Mouse (Mus musculus) midbrain, embryonic 16.5 days (tissue): ENCODE data around the gene Sgcg. TPM values are rescaled to one million over a fixed set of nuclear protein-coding genes. Genes with fewer than 3 reads are reported as not detected.

Experiments used
- ATAC-seq: fragments of 200-750 bp; cut with Nextera tagmentation; 2 replicates; pipeline ENCODE4 v1.8.0; 2017; ENCODE audit warnings: moderate TSS enrichment
- H3K27ac ChIP-seq: fragments of 300-500 bp; sonication (generic); 2 replicates; pipeline ENCODE4 v1.5.1; 2014; ENCODE audit warnings: mild to moderate bottlenecking, low read length, mixed read lengths
- H3K27me3 ChIP-seq: fragments of 300-500 bp; sonication (generic); 2 replicates; pipeline ENCODE4 v1.6.1; 2014; ENCODE audit warnings: low read depth, low read length, mixed read lengths; ENCODE audit not compliant: control insufficient read depth, insufficient read depth
- H3K36me3 ChIP-seq: fragments of 300-500 bp; sonication (generic); 2 replicates; pipeline ENCODE4 v1.6.1; 2014; ENCODE audit warnings: mild to moderate bottlenecking, low read length, moderate library complexity, mixed read lengths; ENCODE audit not compliant: control insufficient read depth, insufficient read depth
- H3K4me1 ChIP-seq: fragments of 300-500 bp; sonication (generic); 2 replicates; pipeline ENCODE4 v1.6.1; 2014; ENCODE audit warnings: mild to moderate bottlenecking, low read length, mixed read lengths; ENCODE audit not compliant: control insufficient read depth, insufficient read depth
- H3K4me2 ChIP-seq: fragments of 300-500 bp; sonication (generic); 2 replicates; pipeline ENCODE4 v1.6.1; 2014; ENCODE audit warnings: mild to moderate bottlenecking, low read length, mixed read lengths
- H3K4me3 ChIP-seq: fragments of 300-500 bp; sonication (generic); 2 replicates; pipeline ENCODE4 v1.5.1; 2014; ENCODE audit warnings: low read depth, mild to moderate bottlenecking, low read length, moderate library complexity, mixed read lengths
- H3K9ac ChIP-seq: fragments of 300-500 bp; sonication (generic); 2 replicates; pipeline ENCODE4 v1.6.1; 2014; ENCODE audit warnings: low read depth, low read length, mixed read lengths
- H3K9me3 ChIP-seq: fragments of 300-500 bp; sonication (generic); replicated peaks from 2 replicates; pipeline ENCODE4 v1.6.1; 2014; ENCODE audit warnings: mild to moderate bottlenecking, low read length, mixed read lengths; ENCODE audit not compliant: control insufficient read depth, poor library complexity, severe bottlenecking
- WGBS: fragments of 180-500 bp; shearing (Covaris S2); extraction: QIAGEN DNeasy Blood & Tissue Kit; methylation state at CpG from one replicate; pipeline ENCODE4 v1.1.7; 2014; 5-methylcytosine and 5-hydroxymethylcytosine counted together
- polyA plus RNA-seq: library from polyadenylated mRNA; unstranded; fragments of >200 nt; fragmentation: Nextera tagmentation; extraction: Ambion mirVana; gene quantifications from 2 replicates; pipeline ENCODE4 v1.2.1, GENCODE M21; 2015

Sgcg gene
- polyA plus RNA-seq, 1 experiment from 2014 or later, result not detected

DNA sequence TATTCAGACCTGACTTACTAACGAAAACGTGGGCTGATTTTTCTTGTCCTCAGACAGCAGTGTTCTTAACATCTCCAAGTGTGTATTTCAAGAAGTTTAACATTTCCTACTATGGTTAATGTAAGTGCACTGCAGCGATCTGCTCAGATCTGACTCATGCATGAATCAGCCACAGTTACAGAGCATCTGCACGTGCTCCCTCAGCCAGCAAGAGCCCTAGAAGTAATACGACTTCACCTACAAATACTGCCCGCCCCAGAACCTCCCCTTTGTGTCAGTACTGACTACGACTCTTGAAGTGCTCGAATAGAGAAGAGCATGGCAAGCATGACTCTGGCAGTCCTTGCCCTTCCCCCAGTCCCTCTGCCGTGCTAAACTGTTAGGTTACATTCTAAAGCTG is 19.5 kb downstream of the Sgcg start:
- H3K9ac ChIP-seq, result no peak overlapping the region
- H3K4me2 ChIP-seq, result no peak overlapping the region
- WGBS, result 80% methylated on average over 9 of the region's 9 CpGs
- no peaks in the 10 kb centered on the region for H3K4me1 ChIP-seq
- ATAC-seq, result no peak
- H3K36me3 ChIP-seq, result no peaks in the 10 kb centered on the region
- no peak overlapping the region for H3K4me3 ChIP-seq
- H3K27ac ChIP-seq, result no peak overlapping the region
- H3K9me3 ChIP-seq, result no peaks in the 10 kb centered on the region
- H3K27me3 ChIP-seq, result no peaks in the 10 kb centered on the region

DNA sequence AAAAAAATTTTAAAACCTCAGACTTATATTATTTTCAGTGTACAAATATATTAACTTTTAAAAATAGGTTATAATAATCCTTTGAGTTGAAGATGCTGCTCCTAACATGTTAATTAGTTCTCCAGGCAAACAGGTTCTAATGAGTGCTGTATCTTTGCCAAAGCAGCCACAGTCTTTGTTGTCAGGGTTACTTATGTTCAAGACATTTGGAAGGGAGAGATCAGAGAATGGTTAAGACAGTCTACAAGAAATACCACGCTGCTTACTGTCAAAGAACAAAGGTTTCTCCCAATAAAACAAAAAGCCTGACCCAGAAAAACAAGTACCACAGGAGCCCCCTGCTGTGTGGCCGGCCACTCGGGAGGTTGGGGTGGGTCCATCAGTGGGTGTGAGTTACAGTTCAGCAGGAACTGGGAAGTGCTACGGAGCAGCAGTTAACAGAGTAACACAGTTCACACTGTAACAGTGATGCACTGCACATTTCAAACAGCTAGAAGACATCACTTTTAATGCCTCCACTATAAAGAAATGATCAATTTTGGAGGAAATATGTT is 21.1 kb downstream of the Sgcg start:
- no peak overlapping the region for H3K4me2 ChIP-seq
- no peaks in the 10 kb centered on the region for H3K27me3 ChIP-seq
- no peak overlapping the region for H3K9ac ChIP-seq
- no peak for ATAC-seq
- H3K36me3 ChIP-seq, result no peaks in the 10 kb centered on the region
- H3K4me1 ChIP-seq, result no peaks in the 10 kb centered on the region
- no peaks in the 10 kb centered on the region for H3K9me3 ChIP-seq
- no peak overlapping the region for H3K4me3 ChIP-seq
- no peak overlapping the region for H3K27ac ChIP-seq
- WGBS, result 24% methylated on average over 4 of the region's 4 CpGs

DNA sequence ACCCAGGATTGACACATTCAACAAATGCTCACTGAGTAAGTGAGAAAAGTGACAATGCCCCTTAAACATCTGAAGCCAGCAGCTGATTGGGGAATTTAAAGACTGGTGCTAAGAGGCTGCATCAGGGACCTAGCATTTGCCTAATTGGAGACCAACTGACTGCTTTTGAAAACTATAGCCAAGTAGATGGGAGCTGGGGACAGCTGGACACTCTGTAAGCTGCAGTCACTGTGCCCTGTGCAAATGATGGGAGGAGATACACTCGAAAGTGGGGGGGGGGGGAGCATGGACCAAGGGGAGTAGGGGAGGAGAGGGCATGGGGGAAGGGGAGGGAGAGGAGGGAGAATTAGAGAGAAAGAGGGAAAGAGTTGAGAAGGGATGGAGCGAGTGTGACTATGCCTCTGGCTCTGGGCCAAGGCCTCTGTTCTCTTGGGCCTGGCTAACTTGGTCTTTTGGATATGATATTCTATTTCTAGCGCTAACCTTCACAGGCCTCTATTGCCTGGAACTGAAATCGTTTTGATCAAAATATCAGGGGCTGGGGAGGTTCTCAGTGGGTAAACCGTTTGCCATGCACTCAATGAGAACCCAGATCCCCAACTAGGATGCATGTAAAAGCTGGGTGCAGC is 22.3 kb downstream of the Sgcg start:
- H3K9ac ChIP-seq, result no peak overlapping the region
- H3K4me3 ChIP-seq, result no peak overlapping the region
- H3K27ac ChIP-seq, result no peak overlapping the region
- H3K27me3 ChIP-seq, result no peaks in the 10 kb centered on the region
- no peaks in the 10 kb centered on the region for H3K9me3 ChIP-seq
- ATAC-seq, result no peak
- no peak overlapping the region for H3K4me2 ChIP-seq
- H3K36me3 ChIP-seq, result no peaks in the 10 kb centered on the region
- no peaks in the 10 kb centered on the region for H3K4me1 ChIP-seq
- WGBS, result 54% methylated on average over 5 of the region's 5 CpGs

DNA sequence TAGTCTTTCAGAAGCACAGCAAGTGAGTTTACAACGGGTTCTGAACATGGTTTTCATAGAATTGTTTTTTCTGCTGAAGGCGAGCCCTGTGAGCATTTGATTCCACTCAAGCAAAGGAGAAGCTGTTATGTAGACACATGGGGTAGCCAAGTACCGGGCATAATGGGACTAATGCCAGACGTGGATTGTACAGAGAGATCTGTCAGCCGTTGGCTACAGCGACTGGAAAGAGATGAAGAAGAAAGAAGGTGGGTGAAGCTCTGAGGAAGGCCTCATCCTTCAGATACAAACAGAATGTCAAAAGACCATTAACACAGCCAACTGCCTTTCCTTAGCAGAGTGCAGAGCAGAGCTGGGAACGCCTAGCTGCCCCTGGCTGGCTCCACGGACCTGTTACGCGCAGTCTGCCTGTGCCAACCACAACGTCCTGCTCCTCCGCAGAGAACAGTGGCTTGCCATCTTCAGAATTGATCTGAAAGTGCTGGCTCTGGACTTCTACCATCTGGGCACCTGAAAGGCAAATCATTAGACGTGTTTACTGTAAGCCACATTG is 26.2 kb downstream of the Sgcg start:
- H3K27me3 ChIP-seq, result no peaks in the 10 kb centered on the region
- H3K36me3 ChIP-seq, result no peaks in the 10 kb centered on the region
- WGBS, result 85% methylated on average over 13 of the region's 13 CpGs
- H3K4me3 ChIP-seq, result no peak overlapping the region
- no peaks in the 10 kb centered on the region for H3K9me3 ChIP-seq
- H3K4me2 ChIP-seq, result no peak overlapping the region
- no peaks in the 10 kb centered on the region for H3K4me1 ChIP-seq
- H3K9ac ChIP-seq, result no peak overlapping the region
- no peak for ATAC-seq
- H3K27ac ChIP-seq, result no peak overlapping the region

DNA sequence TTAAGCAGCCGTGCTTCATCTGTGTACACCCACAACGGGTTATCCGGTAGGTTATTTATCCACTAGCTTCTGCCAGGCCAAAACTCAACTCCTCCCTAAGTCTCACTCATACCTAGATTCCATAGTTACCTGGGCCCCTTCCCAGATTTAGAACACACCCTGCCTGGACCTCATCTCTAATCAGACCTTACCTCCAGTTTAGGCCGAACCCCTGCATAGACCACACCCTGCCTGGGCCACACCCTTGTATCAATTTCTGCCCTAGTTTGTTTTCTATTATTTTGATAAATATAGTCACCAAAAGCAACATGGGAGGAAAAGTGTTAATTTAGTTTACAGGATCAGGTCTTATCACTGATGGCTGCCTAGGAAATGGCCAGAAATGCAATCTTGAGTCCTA is 28.1 kb downstream of the Sgcg start:
- no peaks in the 10 kb centered on the region for H3K36me3 ChIP-seq
- no peak overlapping the region for H3K27ac ChIP-seq
- WGBS, result 95% methylated on average over 4 of the region's 4 CpGs
- no peak overlapping the region for H3K9ac ChIP-seq
- H3K9me3 ChIP-seq, result no peaks in the 10 kb centered on the region
- no peaks in the 10 kb centered on the region for H3K27me3 ChIP-seq
- H3K4me1 ChIP-seq, result no peaks in the 10 kb centered on the region
- no peak overlapping the region for H3K4me3 ChIP-seq
- H3K4me2 ChIP-seq, result no peak overlapping the region
- no peak for ATAC-seq

DNA sequence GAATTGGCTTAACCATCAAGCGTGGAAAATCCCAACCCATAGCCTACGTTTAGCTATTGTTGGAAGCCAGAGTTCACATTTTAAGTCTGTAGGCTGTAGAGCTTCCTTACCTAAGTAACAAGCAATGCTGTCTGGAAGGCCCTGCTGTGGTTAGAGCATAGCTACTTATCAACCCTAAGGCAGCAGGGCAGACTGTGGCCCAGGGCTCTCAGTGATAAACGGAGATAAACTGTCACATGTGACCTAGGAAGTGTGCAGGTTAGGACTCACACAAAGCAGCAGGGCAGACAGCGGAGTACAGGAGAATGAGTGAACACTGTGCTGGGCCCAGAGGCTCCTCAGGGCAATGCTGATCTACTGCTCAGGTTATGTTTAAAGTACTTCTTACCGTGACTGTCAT is 28.5 kb downstream of the Sgcg start:
- WGBS, result 80% methylated on average over 5 of the region's 5 CpGs
- Histone ChIP-seq H3K4me3 (no peak overlapping the region), H3K9ac (no peak overlapping the region), H3K36me3 (no peaks in the 10 kb centered on the region), H3K9me3 (no peaks in the 10 kb centered on the region), H3K4me1 (no peaks in the 10 kb centered on the region), H3K4me2 (no peak overlapping the region), H3K27me3 (no peaks in the 10 kb centered on the region), H3K27ac (no peak overlapping the region)
- ATAC-seq, result no peak

DNA sequence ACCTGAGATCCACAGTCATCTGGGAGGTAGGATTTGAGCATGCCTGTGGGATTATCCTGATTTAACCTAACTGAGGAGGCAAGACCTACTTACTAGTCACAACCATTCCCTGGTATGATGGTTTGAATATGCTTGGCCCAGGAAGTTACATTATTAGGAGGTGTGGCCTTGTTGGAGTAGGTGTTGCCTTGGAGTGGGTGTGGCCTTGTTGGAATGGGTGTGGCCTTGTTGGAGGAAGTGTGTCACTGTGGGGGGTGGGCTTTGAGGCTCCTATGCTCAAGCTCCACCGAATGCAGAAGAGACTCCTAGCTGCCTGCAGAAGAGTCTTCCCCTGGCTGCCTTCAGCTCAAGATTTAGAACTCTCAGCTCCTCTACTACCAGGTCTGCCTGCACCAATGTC is 32.1 kb downstream of the Sgcg start:
- Histone ChIP-seq H3K36me3 (no peaks in the 10 kb centered on the region), H3K27ac (no peak overlapping the region), H3K4me2 (no peak overlapping the region), H3K27me3 (no peaks in the 10 kb centered on the region), H3K4me3 (no peak overlapping the region), H3K9me3 (no peaks in the 10 kb centered on the region), H3K4me1 (no peaks in the 10 kb centered on the region; the same call in 1 of the 2 replicates), H3K9ac (no peak overlapping the region)
- WGBS, result 100% methylated on average over 1 of the region's 1 CpGs
- ATAC-seq, result no peak

DNA sequence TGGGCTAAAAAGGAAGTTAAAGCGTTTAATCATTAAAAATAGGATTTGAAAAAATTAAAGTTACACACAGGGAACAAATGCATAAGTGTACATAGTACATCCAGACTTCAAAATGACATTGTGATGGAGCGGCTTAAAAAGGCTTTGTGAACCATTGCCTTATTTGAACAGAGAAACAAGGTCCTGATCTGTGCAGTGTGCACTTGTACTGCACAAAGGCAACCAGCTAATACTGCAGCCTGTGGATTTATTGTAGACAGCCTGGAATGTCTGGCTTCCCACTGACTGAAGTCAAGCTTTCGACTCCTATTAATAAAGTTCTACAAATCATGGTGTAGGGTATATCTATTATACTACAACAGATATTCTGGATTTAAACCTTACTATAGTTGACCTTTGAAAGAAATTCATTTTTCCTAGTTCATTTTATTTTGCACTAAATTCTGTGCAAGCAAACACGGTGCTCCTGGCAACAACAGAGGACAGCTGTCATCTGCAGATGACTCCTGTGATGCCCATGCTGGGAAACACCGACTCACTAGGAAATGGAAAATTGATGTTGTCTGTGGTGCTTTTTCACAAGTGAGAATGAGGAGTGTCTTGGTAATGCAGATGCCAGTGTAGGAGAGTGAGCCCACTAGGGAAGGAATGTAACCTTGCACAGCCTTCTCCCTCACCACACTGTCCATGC is 33.8 kb downstream of the Sgcg start:
- WGBS, result 70% methylated on average over 5 of the region's 5 CpGs
- no peaks in the 10 kb centered on the region for H3K9me3 ChIP-seq
- no peaks in the 10 kb centered on the region for H3K27me3 ChIP-seq
- no peak for ATAC-seq
- H3K4me3 ChIP-seq, result no peak overlapping the region
- H3K27ac ChIP-seq, result no peak overlapping the region
- H3K4me2 ChIP-seq, result no peak overlapping the region
- no peak overlapping the region for H3K9ac ChIP-seq
- no peaks in the 10 kb centered on the region; the same call in 1 of the 2 replicates for H3K4me1 ChIP-seq
- no peaks in the 10 kb centered on the region for H3K36me3 ChIP-seq

DNA sequence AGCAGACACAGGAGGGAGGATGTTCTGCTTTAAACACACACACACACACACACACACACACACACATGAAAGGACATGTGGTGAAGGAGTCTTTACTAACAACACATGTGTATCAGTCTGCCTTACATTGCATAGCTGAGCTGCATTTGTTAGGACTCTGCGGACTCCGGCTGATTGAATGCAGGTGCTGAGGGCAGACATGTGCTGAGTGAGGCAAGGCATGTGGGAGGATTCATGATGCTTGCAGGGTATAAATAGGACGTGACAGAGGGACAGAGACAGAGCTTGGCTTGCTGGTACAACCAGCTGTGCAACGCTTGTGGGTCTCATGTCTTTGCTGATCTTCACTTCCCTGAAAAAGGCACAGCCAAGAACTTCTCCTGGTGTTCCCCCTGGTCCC is 34.5 kb downstream of the Sgcg start:
- H3K27me3 ChIP-seq, result no peaks in the 10 kb centered on the region
- H3K9me3 ChIP-seq, result no peaks in the 10 kb centered on the region
- H3K9ac ChIP-seq, result no peak overlapping the region
- H3K4me3 ChIP-seq, result no peak overlapping the region
- WGBS, result 76% methylated on average over 4 of the region's 4 CpGs
- no peak for ATAC-seq
- no peak overlapping the region for H3K4me2 ChIP-seq
- H3K27ac ChIP-seq, result no peak overlapping the region
- H3K36me3 ChIP-seq, result no peaks in the 10 kb centered on the region
- H3K4me1 ChIP-seq, result no peaks in the 10 kb centered on the region; the same call in 1 of the 2 replicates
